Mouse (Mus musculus) G1E (cell line): ENCODE measurements around the gene Tmc7.

Experiments used
- CTCF ChIP-seq: IDR thresholded peaks from 2 replicates; pipeline ENCODE4 v1.5.1; 2012; ENCODE audit warnings: low read depth, low read length, inconsistent platforms, mixed read lengths
- GATA1 ChIP-seq: IDR thresholded peaks from 2 replicates; pipeline ENCODE4 v1.6.1; 2012; ENCODE audit warnings: borderline replicate concordance, low read length, inconsistent platforms, mixed read lengths
- GATA2 ChIP-seq: IDR thresholded peaks from 2 replicates; pipeline ENCODE4 v1.6.1; 2012; ENCODE audit warnings: low read depth, low read length, inconsistent platforms, borderline replicate concordance
- POLR2AphosphoS5 ChIP-seq: IDR thresholded peaks from 2 replicates; pipeline ENCODE4 v1.6.1; 2012; ENCODE audit warnings: low read depth, low read length, inconsistent platforms; ENCODE audit not compliant: insufficient replicate concordance
- TAL1 ChIP-seq: conservative IDR thresholded peaks from 2 replicates; pipeline ENCODE4 v1.6.1; 2012; ENCODE audit warnings: low read depth, low read length, inconsistent platforms, mixed read lengths

DNA sequence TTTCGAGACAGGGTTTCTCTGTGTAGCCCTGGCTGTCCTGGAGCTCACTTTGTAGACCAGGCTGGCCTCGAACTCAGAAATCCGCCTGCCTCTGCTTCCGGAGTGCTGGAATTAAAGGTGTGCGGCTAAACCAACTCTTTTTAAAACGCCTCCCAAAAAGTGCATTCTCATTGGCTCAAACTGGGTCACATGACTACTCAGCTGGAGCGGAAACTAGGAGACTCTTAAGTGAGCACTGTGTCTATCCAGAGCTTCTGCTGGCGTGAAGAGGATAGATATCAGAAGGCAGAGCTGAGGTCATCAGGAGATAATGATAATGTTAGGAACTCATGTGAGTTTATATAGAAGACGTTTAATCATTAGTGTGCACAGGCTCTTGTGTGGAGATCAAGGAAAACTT, 48.6 kb upstream of the Tmc7 start:
- TF ChIP-seq CTCF (no peak), GATA1 (no peak), TAL1 (no peak), POLR2AphosphoS5 (no peak), GATA2 (no peak)
